Mouse (Mus musculus) naive thymus-derived CD4-positive, alpha-beta T cell, adult 5 months (primary cell): Measurements from ENCODE around the gene Pak3. TPM values are rescaled to one million over a fixed set of nuclear protein-coding genes. Genes with fewer than 3 reads are reported as not detected.

Experiments
- polyA plus RNA-seq: library from polyadenylated mRNA; unstranded; fragments of 100-300 nt; shearing (Covaris generic); gene quantifications from one replicate; pipeline ENCODE4 v1.2.1, GENCODE M21; 2017

Gene Pak3
- polyA plus RNA-seq, result not detected

GRCm38 (mm10) chrX:143518168-143518901 lies at the start of gene Pak3:
TSS of gene Pak3 (plus strand) at chrX:143518591.

GRCm38 (mm10) chrX:143827212-143827611 lies 308.8 kb downstream of the Pak3 start, which contains the start of gene Capn6:
TSS of gene Capn6 (minus strand) at chrX:143827414.

Other genes starting within 250 kb of the Pak3 start
- not detected for gene Chrdl1, start 124.3 kb upstream of the Pak3 start, polyA plus RNA-seq